Mouse (Mus musculus): ENCODE measurements at regions not wholly inside any gene's neighbourhood (a gene's known extent, or its start where the extent isn't known, plus 50 kb on each side); places are given as distances from the start of the nearest gene placed in this dataset.

DNA sequence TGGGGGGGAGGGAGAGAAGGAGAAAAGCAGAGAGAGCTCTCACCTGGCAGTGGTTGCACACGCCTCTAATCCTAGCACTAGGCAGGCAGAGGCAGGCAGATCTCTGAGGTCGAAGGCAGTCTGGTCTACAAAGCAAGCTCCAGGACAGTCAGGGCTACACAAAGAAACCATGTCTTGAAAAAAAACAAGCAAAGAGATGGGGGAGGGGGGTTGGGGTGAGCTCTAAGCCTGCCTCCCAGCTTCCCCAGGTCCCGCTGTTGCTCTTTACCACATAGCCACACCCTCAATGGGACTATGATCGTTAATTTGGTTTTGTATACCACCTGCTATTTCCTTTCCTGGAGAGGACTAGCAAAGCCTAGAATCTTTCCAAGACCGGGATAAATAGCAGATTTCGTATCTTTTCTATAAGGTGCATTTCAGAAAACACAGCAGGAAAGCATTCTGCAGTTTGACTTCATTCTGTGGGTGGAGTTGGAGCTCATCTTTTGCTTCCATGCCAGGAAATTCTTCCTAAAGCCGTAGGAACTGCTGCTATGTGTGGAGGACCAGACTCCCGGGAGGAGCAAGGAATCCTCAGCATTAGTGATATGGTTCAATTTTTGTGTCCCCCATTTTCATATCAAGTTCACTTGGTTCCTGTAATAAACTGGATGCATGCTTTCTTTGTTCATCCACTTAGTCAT is 52.7 kb upstream of the Rgma start:
- DNase-seq (ENCODE audit: low spot score in 2 of 2), result no peak

DNA sequence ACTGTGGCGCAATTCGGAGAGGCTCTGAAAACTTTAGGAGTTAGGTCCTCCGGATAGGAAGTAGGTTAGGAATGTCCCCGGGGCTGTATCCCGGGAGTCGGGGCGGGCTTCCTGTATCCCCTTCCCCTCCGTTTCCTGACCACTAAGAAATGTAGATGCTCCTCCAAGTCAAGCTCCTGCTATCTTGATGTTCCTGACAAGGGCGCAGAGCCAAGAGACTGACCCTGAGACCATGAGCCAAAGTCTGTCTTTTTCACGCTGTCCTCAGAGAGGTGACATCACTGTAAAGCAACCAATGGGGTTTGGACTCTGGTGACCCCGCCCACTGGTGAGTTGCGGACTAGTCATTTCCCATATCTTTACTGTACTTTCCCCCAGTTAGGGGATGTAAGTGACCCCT is 51.8 kb upstream of the Rgma start:
- no peak for DNase-seq (ENCODE audit: low spot score in 2 of 2)

DNA sequence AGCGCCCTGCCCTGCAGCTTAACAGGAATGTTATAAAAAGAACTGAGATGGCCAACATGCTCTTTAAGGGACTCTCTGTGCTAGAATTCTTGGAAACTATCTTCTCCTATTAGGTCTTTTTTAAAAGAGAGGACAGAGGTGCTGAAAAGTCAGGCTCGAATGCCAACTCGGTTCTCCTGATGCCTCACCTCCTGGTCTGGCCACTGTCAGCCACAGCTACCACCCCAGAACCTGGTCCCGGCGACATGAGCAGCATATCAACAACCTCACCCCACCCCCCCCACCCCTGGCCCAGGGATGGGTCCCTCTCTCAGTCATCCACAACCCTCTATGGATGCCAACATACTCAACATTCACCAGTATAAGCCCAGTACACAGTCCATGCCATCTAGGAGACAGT is 49.8 kb upstream of the Rgma start:
- DNase-seq (ENCODE audit: low spot score in 2 of 2), result no peak

Data from spleen, postnatal 10 days (tissue).